Mouse (Mus musculus) liver, embryonic 14.5 days (tissue): ENCODE data around the gene St14. TPM values are rescaled to one million over a fixed set of nuclear protein-coding genes. Genes with fewer than 3 reads are reported as not detected.

Source experiments
- ATAC-seq: fragments of 200-750 bp; cut with Nextera tagmentation; 2 replicates; pipeline ENCODE4 v1.8.0; 2017; ENCODE audit warnings: moderate number of reproducible peaks, mild to moderate bottlenecking, moderate library complexity; ENCODE audit not compliant: insufficient read depth
- DNase-seq, 3 experiments: peaks; one replicate each; pipeline ENCODE4 v3.0.0-alpha.2; 2012 to 2013; ENCODE audit warnings: low read depth in 3 of 3, low spot score in 3 of 3
- H3K27ac ChIP-seq: fragments of 300-500 bp; sonication (generic); 2 replicates; pipeline ENCODE4 v1.5.1; 2014; ENCODE audit warnings: moderate library complexity, mild to moderate bottlenecking, control low read depth, inconsistent platforms
- H3K27me3 ChIP-seq: fragments of 300-500 bp; sonication (generic); 2 replicates; pipeline ENCODE4 v1.6.1; 2014; ENCODE audit warnings: mild to moderate bottlenecking, low read length, moderate library complexity; ENCODE audit not compliant: control insufficient read depth, insufficient read depth
- H3K36me3 ChIP-seq: fragments of 300-500 bp; sonication (generic); replicated peaks from 2 replicates; pipeline ENCODE4 v1.6.1; 2014; ENCODE audit warnings: low read depth; ENCODE audit not compliant: control insufficient read depth, insufficient read depth
- H3K4me1 ChIP-seq, 2 experiments: fragments of 200-500 bp in 1 of 2; fragments of 300-500 bp in 1 of 2; sonication (generic) in 1 of 2; replicated peaks; 2 replicates each; pipeline ENCODE4 v1.6.1; 2012 to 2014; ENCODE audit warnings: antibody characterized with exemption in 1 of 2, inconsistent platforms in 1 of 2, low read length in 1 of 2; ENCODE audit not compliant: control insufficient read depth in 2 of 2, insufficient read depth in 2 of 2
- H3K4me2 ChIP-seq: fragments of 300-500 bp; sonication (generic); 2 replicates; pipeline ENCODE4 v1.6.1; 2014; ENCODE audit warnings: low read depth, mild to moderate bottlenecking, control low read depth, moderate library complexity
- H3K4me3 ChIP-seq, 2 experiments: fragments of 200-500 bp in 1 of 2; fragments of 300-500 bp in 1 of 2; sonication (generic) in 1 of 2; 2 replicates each; pipeline ENCODE4 v1.5.1; 2012 to 2014; ENCODE audit warnings: low read depth in 2 of 2, low read length in 2 of 2, mild to moderate bottlenecking in 2 of 2, control low read depth in 1 of 2, inconsistent platforms in 1 of 2, moderate library complexity in 1 of 2; ENCODE audit not compliant: insufficient read depth in 1 of 2
- H3K9ac ChIP-seq: fragments of 300-500 bp; sonication (generic); replicated peaks from 2 replicates; pipeline ENCODE4 v1.6.1; 2014; ENCODE audit warnings: mild to moderate bottlenecking, control low read depth, moderate library complexity
- H3K9me3 ChIP-seq: fragments of 300-500 bp; sonication (generic); 2 replicates; pipeline ENCODE4 v1.6.1; 2016; ENCODE audit warnings: low read length, mixed read lengths; ENCODE audit not compliant: control insufficient read depth
- CTCF ChIP-seq: IDR thresholded peaks from 2 replicates; pipeline ENCODE4 v1.5.1; 2016; ENCODE audit warnings: antibody characterized with exemption, low read depth, control low read depth
- EP300 ChIP-seq: IDR thresholded peaks from 2 replicates; pipeline ENCODE4 v1.6.1; 2016; ENCODE audit warnings: antibody characterized with exemption, low read depth
- WGBS: fragments of 180-500 bp; shearing (Covaris S2); extraction: QIAGEN DNeasy Blood & Tissue Kit; methylation state at CpG from one replicate; pipeline ENCODE4 v1.1.7; 2014; ENCODE audit not compliant: insufficient replicate concordance; 5-methylcytosine and 5-hydroxymethylcytosine counted together
- polyA plus RNA-seq, 2 experiments: library from polyadenylated mRNA; depleted of rRNA in 1 of 2; stranded (reverse) in 1 of 2; unstranded in 1 of 2; fragments of >200 nt; fragmentation: Nextera tagmentation in 1 of 2; extraction: Ambion mirVana in 1 of 2; gene quantifications; 2 replicates each; pipeline versions ENCODE4 v1.2.1 to v1.2.3; 2012 to 2014

Gene St14
- polyA plus RNA-seq, 2 experiments = 0.33 to 0.37 TPM

GRCm38 (mm10) chr9:31086754-31087145 lies 44.9 kb downstream of the St14 start:
- no peak for TF ChIP-seq EP300
- TF ChIP-seq CTCF = no peak
- no peak for DNase-seq
- H3K4me1 ChIP-seq = 0 out of 4 replicates have a peak, but pooled peaks cover 0 to 3% of the 10 kb centered on the region in 2 experiments

GRCm38 (mm10) chr9:31086085-31086753 lies 45.4 kb downstream of the St14 start:
- Histone ChIP-seq H3K9ac (no peak overlapping the region), H3K36me3 (no peaks in the 10 kb centered on the region), H3K4me1 (0 out of 4 replicates have a peak, but pooled peaks cover 0 to 3% of the 10 kb centered on the region in 2 experiments), H3K27ac (no peak overlapping the region), H3K4me3 (no peak overlapping the region), H3K4me2 (no peak overlapping the region), H3K27me3 (no peaks in the 10 kb centered on the region), H3K9me3 (no peaks in the 10 kb centered on the region)
- WGBS = 21% methylated on average over 10 of the region's 10 CpGs
- DNase-seq (peak; percentile 22 to 31 (median 30)), ATAC-seq (no peak)
- TF ChIP-seq EP300 (no peak), CTCF (peak; percentile 84)

More at GRCm38 (mm10) chr9:31086754-31087145, 44.9 kb downstream of the St14 start:
- H3K4me2 ChIP-seq = no peak overlapping the region
- ATAC-seq = no peak
- H3K9me3 ChIP-seq = no peaks in the 10 kb centered on the region
- no peak overlapping the region for H3K9ac ChIP-seq
- 64% methylated on average over 7 of the region's 7 CpGs for WGBS
- no peak overlapping the region for H3K27ac ChIP-seq
- H3K4me3 ChIP-seq = no peak overlapping the region
- H3K36me3 ChIP-seq = no peaks in the 10 kb centered on the region
- no peaks in the 10 kb centered on the region for H3K27me3 ChIP-seq

GRCm38 (mm10) chr9:31085556-31085955 lies 46.1 kb downstream of the St14 start:
- no peak for ATAC-seq
- no peaks in the 10 kb centered on the region for H3K36me3 ChIP-seq
- no peak overlapping the region for H3K4me2 ChIP-seq
- H3K27ac ChIP-seq = no peak overlapping the region
- H3K4me3 ChIP-seq = no peak overlapping the region
- no peaks in the 10 kb centered on the region for H3K27me3 ChIP-seq
- no peak overlapping the region for H3K9ac ChIP-seq
- H3K9me3 ChIP-seq = no peaks in the 10 kb centered on the region
- DNase-seq = no peak
- TF ChIP-seq CTCF (no peak), EP300 (no peak)
- H3K4me1 ChIP-seq = 0 out of 4 replicates have a peak, but pooled peaks cover 0 to 3% of the 10 kb centered on the region in 2 experiments
- WGBS = 49% methylated on average over 5 of the region's 5 CpGs

DNA sequence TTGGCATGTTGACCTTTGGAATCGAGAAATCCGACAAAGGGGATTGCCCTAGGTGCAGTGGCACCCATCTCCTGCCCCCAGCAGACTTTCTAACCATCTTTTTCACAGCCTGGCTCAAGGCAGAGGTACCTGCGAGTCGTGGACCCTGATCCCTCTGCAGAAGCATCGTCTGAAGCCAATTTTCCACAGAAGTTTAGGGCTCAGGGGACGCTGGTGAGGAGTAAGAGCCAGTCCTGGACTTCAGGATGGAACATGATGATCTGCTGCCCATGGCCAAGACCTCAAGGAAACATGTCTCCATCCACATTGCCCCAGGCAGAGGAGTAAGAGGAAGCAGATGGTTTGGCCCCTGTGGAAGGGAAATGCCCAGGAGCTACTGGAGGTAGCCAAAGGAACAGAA lies 48.9 kb downstream of the St14 start:
- TF ChIP-seq EP300 (no peak), CTCF (no peak)
- Histone ChIP-seq H3K4me3 (no peak overlapping the region), H3K27me3 (no peaks in the 10 kb centered on the region), H3K27ac (no peak overlapping the region), H3K36me3 (no peaks in the 10 kb centered on the region), H3K4me1 (0 out of 4 replicates have a peak, but pooled peaks cover 0 to 3% of the 10 kb centered on the region in 2 experiments), H3K9me3 (no peaks in the 10 kb centered on the region), H3K9ac (no peak overlapping the region), H3K4me2 (no peak overlapping the region)
- ATAC-seq (no peak), DNase-seq (no peak)
- WGBS = 65% methylated on average over 6 of the region's 6 CpGs

DNA sequence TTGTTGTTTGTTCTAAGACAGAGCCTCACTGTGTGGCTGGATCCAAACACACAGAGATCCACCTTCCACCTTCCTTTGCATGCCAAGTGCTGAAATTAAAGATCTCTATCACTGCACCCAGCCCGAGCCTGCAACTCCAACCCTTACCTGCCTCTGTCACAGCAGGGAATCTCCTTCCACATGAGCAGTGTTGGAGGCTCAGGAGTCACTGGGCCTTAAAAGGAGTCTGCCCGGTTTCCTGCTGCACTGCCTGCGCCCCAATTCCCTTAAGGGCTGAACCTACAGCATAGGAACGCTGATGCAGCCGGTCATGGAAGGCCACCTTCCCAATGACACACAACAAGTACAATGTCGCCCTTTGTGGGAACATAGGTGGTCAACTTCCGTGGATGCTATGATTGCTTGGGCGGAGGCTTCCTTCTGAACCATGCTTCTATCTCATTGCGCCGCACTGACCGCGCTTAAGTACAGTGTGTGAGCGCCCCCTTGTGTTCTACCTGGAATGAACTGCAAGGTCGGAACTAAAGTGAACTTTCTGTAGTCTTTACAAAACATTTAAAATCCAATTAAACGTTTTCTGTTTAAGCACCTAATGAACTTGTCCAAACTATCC lies 49.5 kb downstream of the St14 start:
- no peak for TF ChIP-seq EP300
- peak; percentile 88 for TF ChIP-seq CTCF
- Histone ChIP-seq H3K4me3 (no peak overlapping the region), H3K27ac (no peak overlapping the region), H3K36me3 (no peaks in the 10 kb centered on the region), H3K27me3 (no peaks in the 10 kb centered on the region), H3K4me2 (no peak overlapping the region), H3K4me1 (0 out of 4 replicates have a peak, but pooled peaks cover 0 to 3% of the 10 kb centered on the region in 2 experiments), H3K9me3 (no peaks in the 10 kb centered on the region), H3K9ac (no peak overlapping the region)
- ATAC-seq (no peak), DNase-seq (peak; percentile 38 to 44 (median 41))
- 12% methylated on average over 15 of the region's 15 CpGs for WGBS
